Mouse (Mus musculus): ENCODE results near the gene Gm11756. TPM values are rescaled to one million over a fixed set of nuclear protein-coding genes. Genes with fewer than 3 reads are reported as not detected.

The Gm11756 gene
- polyA plus RNA-seq (2014; fragmentation: Illumina TruSeq; extraction: RNeasy Lipid Tissue Mini Kit (QIAGEN cat#74804); ENCODE audit: low read depth, low replicate concordance) = not detected

DNA sequence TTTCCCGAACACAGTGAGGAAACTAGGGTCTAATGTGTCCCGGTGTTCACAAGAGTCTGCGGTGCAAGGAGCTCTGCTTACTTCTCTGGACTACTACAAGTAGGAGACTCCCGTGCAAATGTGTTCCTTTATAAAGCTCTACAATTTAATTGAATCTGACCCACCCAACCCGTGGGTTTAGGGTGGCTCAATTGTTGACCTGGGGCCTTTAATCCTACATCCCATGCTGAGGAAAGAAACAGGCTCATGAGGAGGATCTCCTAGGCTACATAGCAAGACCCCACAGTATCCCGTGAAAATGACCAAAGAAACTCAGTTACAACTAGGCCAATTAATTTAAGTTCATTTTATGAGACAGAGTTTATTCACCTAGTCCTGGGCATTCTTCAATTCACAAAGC, at the start of gene Gm11756:
Gene Gm11756 (minus strand): TSS at position 101 of the 400 bp plus-strand sequence.

DNA sequence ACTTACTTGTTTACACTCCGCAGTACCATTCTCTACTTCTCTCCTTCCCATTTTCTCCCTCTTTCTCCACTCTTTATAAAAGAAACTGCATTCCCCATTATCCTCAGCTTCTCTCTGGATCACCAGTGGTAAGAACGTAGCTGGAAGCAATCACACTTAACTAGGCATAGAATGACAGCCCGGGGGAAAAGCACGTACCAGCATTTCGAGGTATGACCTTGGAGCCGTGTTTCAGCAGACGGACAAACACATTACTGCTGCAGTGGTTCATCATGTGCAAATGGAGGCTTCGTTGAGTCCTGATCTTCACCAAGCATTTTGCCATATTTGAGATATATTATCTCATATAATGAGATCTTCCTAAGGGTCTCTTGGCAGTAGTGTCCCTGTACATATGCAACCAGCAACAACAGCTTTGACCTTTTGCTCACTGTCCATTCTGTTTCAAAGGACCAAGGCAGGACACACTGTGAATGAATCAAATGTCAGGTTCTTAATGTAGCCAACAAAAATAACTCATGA, 29.9 kb upstream of the Gm11756 start, which contains the start of gene 2310002L09Rik:
Gene 2310002L09Rik (minus strand): TSS at position 472 of the 522 bp plus-strand sequence.

DNA sequence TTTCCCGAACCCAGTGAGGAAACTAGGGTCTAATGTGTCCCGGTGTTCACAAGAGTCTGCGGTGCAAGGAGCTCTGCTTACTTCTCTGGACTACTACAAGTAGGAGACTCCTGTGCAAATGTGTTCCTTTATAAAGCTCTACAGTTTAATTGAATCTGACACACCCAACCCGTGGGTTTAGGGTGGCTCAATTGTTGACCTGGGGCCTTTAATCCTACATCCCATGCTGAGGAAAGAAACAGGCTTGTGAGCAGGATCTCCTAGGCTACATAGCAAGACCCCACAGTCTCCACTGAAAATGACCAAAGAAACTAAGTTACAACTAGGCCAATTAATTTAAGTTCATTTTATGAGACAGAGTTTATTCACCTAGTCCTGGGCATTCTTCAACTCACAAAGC, 14.7 kb downstream of the Gm11756 start, which contains the start of gene Gm13871:
Gene Gm13871 (minus strand): TSS at position 101 of the 400 bp plus-strand sequence.

DNA sequence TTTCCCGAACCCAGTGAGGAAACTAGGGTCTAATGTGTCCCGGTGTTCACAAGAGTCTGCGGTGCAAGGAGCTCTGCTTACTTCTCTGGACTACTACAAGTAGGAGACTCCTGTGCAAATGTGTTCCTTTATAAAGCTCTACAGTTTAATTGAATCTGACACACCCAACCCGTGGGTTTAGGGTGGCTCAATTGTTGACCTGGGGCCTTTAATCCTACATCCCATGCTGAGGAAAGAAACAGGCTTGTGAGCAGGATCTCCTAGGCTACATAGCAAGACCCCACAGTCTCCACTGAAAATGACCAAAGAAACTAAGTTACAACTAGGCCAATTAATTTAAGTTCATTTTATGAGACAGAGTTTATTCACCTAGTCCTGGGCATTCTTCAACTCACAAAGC, 29.5 kb downstream of the Gm11756 start, which contains the start of gene Gm11757:
Gene Gm11757 (minus strand): TSS at position 101 of the 400 bp plus-strand sequence.

DNA sequence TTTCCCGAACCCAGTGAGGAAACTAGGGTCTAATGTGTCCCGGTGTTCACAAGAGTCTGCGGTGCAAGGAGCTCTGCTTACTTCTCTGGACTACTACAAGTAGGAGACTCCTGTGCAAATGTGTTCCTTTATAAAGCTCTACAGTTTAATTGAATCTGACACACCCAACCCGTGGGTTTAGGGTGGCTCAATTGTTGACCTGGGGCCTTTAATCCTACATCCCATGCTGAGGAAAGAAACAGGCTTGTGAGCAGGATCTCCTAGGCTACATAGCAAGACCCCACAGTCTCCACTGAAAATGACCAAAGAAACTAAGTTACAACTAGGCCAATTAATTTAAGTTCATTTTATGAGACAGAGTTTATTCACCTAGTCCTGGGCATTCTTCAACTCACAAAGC, 44.4 kb downstream of the Gm11756 start, which contains the start of gene Gm11758:
Gene Gm11758 (minus strand): TSS at position 101 of the 400 bp plus-strand sequence.

Other genes starting within 250 kb of the Gm11756 start
- not detected for gene Gm428, start 237.2 kb downstream of the Gm11756 start, polyA plus RNA-seq (2014; fragmentation: Illumina TruSeq; extraction: RNeasy Lipid Tissue Mini Kit (QIAGEN cat#74804); ENCODE audit: low read depth, low replicate concordance)
- 0.32 TPM for gene Rasef, start 129.8 kb downstream of the Gm11756 start, polyA plus RNA-seq (2014; fragmentation: Illumina TruSeq; extraction: RNeasy Lipid Tissue Mini Kit (QIAGEN cat#74804); ENCODE audit: low read depth, low replicate concordance)
- not detected for gene Gm11758, start 44.5 kb downstream of the Gm11756 start, polyA plus RNA-seq (2014; fragmentation: Illumina TruSeq; extraction: RNeasy Lipid Tissue Mini Kit (QIAGEN cat#74804); ENCODE audit: low read depth, low replicate concordance)
- not detected for gene Gm11757, start 29.6 kb downstream of the Gm11756 start, polyA plus RNA-seq (2014; fragmentation: Illumina TruSeq; extraction: RNeasy Lipid Tissue Mini Kit (QIAGEN cat#74804); ENCODE audit: low read depth, low replicate concordance)
- not detected for gene Gm13871, start 14.8 kb downstream of the Gm11756 start, polyA plus RNA-seq (2014; fragmentation: Illumina TruSeq; extraction: RNeasy Lipid Tissue Mini Kit (QIAGEN cat#74804); ENCODE audit: low read depth, low replicate concordance)
- not detected for gene 2310002L09Rik, start 30.1 kb upstream of the Gm11756 start, polyA plus RNA-seq (2014; fragmentation: Illumina TruSeq; extraction: RNeasy Lipid Tissue Mini Kit (QIAGEN cat#74804); ENCODE audit: low read depth, low replicate concordance)
- not detected for gene Frmd3, start 92.7 kb upstream of the Gm11756 start, polyA plus RNA-seq (2014; fragmentation: Illumina TruSeq; extraction: RNeasy Lipid Tissue Mini Kit (QIAGEN cat#74804); ENCODE audit: low read depth, low replicate concordance)